Mouse (Mus musculus) kidney, postnatal 10 days (tissue): Measurements from ENCODE around the gene Vav2.

Source experiments
- DNase-seq: peaks from one replicate; pipeline ENCODE4 v3.0.0; 2021; ENCODE audit warnings: mixed read lengths

Gene Vav2

DNA sequence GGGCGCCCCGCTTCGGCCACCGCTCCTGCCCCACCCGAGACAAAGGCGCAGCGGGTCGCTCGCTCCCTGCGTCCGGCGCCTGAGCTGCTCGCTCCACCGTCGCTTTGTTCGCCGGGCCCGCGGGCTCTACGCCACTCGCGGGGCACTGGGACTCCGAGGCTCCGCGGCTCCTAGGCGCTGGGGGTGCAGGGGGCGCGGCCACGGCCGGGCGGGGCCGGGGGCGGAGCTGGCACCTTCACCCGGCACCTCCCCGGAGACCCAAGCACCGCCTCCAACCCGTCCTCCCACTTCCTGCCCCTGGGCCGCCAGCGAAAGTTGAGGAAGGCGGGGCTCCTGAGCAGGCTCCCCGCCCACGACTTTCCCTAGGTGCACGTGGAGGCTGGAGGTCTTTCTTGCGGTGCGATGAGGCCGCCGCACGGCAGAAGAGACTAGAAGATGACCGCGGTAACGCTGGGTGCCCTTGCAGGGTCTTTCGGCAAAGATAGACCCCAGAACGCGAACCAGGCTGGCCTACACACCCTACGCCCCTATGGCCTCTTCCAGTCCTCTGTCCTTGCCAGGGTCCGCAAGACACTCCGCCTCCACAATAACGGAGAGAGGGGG, at the start of gene Vav2:
Gene Vav2, minus strand, starts transcription at position 179 of the 603 bp plus-strand sequence.
- peak; percentile 96 for DNase-seq

DNA sequence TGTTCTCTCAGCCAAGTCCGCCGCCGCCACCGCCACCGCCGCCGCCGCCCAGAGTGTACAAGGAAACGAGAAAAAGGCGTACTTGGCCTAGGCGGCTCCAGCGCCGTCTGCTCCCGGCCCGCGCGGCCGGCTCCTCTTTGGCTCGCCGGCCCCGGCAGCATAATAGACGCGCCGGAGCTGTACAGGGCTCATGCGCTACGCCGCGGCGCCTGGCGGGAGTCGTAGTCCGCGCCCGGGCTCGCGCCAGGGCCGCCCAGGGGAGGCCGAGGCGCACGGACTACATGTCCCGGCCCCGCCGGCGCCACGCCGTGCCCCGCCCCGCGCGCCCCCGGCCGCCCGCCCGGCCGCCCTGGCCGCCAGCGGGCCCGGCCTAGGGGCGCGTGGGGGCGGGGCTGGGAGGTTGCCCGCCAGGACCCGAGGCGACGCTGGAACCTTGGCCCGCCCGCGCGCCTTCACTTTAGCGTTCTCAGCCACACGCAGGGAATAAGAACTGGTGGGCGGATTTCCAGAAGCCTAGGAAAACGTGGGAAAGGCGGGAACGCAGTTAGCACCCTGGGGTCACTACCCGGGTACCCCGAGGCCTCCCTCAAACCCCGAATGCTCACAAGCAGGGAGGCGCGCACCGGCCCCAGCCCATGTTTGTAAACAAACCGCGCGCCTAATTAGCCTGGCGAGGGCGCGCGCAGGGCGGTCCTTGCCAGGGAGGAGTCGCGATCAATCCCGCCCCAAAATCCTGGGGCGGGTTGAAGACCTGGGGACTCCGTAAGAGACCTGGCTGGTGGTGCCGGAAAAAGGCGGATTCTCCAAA, 48.9 kb upstream of the Vav2 start:
- DNase-seq, result peak; percentile 96

DNA sequence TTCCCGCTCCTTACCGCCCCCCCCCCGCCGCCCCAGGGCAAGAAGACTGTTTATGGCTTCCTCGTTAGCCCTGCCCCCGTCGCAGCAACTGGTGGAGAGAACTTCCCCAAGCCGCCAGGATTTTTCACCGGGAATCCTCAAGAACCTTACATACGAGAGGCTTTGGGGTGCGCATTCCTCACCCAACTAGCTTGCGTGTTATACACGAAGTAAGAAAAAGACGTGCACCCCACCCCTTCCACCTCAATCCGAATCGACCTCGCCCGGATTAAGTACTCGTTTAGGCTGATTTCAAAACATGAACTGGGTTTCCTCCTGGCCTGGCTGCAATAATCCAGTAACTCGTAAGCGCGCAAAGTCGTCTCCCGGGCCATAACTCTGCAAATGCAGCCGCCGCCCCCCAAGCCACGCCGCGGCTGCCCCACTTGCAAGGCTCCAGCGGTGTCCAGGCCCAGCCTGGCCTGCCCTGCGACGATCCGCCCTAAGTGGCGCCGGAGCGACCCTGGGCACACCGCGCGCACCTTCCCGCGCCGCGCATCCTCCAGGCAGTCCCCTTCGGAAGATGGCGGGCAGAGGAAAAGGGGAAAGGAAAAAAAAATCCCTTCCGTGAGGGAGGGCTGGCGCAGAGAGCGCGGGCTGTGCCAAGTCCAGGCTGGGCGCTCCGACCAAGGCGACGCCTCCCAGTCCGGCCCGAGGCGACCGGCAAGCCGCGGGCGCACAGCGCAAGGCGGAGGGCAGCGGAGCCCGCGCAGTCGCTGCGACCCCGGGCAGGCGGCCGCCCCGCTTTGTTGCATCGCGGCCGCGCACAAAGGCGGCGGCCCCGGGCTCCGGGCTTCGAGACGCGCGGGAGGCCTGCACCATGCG, 48.0 kb upstream of the Vav2 start:
- peak; percentile 65 for DNase-seq

DNA sequence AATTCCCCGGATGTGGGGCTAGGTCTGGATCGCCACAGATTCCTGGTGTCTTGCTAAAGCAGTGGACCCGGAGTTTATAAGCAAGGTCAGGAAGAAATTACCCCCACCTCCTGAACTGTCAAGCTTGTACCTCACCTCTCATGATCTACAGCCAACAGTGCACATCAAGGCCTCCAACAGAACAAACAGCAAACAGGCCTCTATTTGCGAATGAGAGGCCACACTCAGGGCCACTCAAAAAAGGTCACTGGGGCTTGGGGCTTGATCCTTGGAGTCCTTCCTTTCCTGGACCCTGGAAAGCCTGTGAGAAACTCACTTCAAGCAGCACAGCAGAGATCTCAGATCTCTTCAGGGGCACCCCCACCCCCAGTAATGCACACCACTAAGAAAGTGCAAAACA, 47.1 kb upstream of the Vav2 start:
- no peak for DNase-seq

DNA sequence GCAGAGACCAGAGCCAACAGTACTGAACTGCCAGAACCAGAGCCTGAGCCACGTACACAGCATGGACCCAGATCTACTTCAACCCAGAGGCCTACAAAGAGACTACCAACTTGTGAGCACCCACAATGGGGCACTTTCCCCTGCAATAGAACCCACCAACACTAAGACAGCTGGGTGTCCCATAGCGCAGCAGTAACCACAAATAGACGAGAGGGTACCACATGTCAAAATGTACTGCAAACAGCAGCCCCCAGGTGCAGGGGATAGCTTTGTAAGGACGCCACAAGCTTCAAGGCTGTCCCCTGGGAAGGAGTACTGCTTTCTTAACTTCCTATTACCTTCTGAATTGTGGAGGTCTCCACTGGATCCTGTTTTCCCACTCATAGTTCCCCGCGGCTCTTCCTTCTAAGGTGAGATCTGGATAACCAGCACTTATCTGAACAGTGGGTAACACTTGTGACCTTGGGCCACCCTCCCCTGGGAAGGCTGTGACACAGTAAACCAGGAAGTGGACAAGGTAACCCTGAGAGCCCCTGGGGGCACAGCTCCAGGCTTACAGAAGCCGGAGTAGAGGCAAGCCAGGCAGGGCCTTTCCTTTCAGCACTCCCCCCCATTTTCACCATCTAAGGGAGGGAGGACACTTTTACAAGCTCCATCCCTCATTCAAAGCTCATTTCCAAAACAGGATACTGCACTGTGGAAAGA, 46.4 kb upstream of the Vav2 start:
- DNase-seq, result peak; percentile 34

DNA sequence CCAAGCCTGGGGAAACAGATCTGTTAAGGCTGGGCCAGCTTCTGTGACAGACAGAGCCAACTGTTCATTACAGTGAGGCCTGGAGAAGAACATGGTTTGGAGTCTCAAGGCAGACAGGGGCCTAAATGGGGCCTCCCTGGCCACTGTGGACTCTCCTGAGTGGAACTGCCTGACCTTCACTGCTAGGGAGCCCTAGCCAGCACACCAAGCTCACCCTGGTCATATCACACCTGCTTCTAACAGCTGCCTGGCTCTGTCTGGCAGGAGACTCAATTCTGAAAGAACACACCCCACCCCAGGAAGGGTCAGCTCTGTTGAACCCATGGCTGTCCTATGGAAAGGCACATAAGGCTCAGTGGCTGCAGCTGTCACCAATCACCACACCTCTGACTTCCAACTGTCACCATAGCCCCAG, 44.3 kb upstream of the Vav2 start:
- DNase-seq, result no peak

DNA sequence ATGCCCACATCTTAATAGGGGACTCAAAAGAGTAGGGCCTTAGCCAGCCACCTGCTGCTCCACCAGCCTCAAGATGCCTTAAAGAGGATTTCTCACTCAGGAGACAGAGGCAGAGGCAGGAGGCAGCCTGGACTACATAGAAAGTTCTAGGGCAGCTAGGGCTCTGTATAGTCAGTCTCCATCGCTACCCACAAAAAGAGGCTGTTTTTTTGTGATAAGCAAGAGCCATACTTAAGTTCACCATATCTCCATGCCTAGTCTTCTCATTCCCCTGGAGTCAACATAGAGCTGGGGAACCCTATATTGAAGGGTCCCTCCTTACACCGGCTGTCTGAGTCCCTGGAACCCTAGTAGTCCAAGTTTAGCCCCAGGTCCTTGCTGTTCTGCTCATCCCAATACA, 43.7 kb upstream of the Vav2 start:
- no peak for DNase-seq

DNA sequence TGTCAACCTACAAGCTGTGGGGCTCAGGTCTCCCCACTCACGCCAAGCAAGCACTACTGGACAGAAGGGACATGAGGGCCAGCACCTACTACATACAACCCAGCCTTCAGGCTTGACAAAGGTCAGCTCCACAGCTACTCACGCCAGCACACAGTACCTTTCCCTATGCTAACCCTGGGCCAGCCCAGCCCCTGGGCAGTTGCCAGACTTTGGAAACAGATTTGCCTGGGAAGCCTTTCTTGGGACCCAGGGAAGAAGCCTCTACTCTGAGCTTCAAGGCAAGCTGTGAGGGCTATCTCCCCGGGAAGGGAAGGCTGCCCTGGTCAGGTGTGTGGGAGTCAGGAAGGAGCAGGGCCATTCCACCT, 43.1 kb upstream of the Vav2 start:
- DNase-seq, result peak; percentile 40

DNA sequence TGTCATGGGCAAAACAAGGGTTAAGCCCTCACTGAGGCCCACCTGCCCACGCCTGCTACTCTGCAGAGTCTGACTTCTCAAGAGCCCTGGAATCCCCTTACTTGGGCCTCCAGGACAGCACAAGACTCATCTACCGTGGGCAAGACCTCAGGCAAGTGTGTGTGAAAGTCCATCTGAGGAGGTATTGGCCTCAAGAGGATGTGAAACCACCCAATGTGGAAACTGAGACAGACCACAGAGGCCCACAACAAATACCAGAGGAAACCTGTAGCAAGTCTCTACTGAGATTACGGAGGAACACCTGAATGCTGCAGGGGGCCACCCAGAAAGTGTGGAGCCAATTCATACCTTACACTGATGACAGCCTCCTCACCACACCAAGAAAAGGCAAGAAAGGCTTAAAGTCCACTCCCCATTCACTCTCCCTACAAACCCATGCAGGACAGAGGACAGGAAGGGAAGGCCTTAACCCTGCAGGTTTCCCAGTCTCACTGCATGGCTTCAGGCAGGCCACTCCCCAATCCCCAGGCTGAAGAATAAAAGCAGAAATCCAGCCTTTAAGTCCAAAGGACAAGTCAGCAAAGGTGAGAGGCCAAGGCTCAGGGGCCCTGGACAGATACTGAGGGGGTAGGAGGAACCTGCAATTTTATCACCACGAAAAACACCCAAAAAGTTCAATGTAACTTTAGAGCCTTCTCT, 42.6 kb upstream of the Vav2 start:
- no peak for DNase-seq

DNA sequence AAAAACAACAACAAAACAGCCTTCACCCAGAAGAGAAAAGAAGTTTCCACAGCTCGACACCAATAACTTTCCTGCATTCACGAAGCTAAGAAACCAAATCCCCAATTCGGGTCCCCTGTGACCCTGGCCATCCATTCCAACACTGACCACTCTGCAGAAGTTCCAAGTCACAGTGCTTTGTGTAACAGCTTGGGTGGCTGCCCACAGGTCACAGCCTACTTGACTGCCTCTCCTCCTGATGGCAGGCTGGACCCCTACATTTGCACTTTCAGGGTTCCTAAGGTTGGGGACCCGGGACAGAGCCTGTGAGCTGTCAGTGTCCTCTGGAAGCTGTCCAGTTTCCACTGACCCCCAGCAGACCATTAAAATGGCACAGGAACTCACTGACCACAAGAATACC, 36.1 kb upstream of the Vav2 start:
- DNase-seq, result no peak

DNA sequence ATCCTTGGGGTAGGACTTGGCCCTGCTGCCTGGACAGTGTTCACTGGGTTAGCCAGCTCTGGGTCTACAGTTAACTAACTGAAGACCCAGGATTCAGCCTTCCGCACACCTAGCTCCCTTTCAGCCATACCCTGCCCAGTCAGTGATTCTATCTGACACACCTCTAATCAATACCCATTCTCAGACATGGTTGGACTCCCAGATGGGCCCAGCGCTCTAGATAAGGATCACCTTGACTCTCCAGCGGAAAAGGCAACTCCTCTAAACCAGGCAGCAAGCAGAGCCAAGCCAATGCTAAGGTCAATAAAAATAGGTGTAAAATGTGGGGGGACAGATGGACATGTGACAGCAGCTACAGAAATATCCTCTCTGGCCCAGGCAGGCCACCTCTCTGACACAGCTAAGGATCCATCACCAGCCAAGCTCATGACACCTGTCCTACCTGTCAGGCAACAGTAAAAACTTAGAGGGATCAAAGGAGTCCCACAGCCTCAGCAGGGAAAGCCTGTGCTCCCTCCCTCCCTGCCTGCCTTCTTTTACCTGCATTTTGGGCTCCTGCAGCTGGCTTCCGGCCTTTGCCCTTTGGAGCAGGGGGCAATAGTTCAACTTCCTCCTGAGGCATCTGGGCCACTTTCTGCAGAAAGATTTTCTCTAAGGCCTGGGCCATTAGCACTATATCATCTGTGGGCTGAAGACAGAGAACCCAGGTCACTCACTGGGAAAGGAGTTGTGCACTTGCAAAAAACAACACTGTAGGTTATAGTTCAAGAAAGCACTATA, 35.2 kb upstream of the Vav2 start:
- peak; percentile 69 for DNase-seq

DNA sequence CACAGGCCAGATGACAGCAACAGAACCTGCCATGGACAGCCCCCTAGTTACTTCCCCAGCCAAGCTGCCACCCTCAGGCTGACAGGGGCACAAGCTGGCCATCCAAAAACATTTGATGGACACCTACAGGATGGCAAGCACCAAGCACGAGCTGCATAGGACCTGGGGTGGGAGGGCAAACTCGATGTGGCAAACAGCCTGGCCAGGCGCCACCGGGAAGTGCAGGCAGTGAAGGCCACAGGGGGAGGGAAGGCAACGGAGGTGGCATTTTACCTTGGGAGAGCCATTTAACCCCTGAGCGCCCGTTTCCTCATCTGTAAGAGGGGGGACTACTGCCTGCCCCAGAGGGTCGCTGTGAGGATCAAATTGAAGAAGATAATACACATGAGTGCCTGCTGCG, 33.8 kb upstream of the Vav2 start:
- no peak for DNase-seq

DNA sequence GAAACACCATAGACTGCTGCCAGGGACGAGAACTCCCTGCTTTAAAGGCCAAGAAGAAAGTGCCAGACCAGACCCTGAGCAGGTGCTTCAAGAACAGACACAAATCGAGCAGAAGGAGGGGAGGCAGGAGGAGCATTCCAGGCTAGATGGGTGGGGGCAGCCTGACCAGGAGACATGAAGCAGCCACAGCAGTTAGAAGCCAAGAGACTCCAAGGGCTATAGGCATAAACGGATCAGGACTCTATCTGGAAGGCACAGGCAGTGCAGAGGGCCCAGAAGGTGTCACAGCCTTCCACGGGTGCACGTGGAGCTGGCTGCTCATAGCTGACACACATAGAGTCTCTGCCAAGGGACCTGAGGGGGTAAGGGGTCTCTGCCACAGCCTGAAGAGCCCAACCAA, 33.3 kb upstream of the Vav2 start:
- no peak for DNase-seq

DNA sequence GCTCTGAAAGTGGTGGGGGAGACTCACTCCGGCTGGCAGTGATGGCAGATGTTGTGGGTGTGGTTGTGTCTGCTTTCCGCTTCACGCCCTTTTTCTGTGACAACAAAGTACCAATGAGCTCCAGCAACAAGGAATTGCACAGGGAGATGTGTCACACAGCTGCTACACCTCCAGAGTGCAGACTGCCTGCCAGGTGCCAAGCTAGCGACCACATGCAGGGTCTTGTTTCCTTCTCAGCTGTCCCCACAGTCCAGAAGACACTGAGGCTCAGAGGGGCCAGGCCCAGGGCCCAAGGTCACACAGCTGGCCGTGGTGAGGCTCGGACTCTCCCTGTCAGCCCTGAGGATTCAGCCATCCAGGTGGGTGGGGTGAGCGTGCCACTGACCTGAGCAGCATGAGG, 32.9 kb upstream of the Vav2 start:
- no peak for DNase-seq

DNA sequence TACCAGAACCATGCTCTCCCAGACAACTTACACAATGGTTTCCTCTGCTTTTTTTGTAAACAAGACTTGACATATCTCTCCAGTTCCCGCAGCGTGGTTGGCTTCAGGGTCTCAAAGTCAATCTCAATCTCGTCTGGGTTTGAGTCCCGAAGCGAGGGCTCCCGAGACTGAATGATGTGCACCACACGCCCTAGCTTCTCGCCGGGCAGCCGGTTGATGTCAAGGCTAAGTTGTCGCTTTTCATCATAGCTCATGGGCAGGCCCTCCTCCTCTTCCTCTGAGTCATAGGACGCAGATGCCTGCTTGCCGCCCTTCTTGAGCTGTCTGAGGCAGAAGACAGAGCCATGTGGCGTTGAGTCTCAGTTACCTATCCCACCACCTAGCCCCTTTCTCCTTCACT, 23.4 kb upstream of the Vav2 start:
- no peak for DNase-seq

DNA sequence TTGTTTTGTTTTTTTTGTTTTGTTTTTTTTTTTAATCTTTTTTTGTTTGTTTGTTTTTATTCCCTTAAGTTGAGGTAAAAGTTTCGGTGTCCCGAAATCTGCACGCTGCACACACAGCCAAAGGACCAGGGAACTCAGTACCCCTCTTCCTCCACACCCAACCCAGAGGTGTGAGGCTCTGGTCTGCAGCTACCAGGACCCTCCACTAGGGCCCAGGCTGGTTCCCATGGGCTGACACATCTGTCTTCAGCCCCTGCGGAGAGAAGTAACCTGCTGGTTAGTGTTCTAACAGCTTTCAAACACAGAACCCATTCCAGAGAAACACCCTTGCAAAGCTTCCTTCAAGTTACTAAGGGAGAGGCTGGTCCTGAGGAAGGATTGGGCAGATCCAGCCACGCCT, 20.9 kb upstream of the Vav2 start:
- DNase-seq, result no peak

DNA sequence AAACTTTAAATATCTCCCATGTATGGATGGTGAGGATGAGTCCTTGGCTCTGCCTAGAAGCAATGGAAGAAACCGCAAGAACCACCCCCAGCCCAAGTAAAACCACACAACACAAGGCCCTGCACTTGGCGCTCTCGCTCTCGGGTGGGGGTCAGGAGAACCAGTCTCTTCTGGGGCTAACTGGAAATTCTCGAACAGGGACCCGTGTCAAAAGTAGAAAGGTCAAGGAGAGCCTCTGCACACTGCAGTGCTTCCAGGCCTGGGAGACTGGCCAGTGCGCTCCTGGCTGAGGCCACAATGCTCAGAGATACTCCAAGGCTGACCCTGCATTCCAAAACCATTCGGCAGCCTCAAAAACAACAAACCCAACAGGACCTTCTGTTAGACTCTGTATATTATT, 20.0 kb upstream of the Vav2 start:
- DNase-seq, result no peak

DNA sequence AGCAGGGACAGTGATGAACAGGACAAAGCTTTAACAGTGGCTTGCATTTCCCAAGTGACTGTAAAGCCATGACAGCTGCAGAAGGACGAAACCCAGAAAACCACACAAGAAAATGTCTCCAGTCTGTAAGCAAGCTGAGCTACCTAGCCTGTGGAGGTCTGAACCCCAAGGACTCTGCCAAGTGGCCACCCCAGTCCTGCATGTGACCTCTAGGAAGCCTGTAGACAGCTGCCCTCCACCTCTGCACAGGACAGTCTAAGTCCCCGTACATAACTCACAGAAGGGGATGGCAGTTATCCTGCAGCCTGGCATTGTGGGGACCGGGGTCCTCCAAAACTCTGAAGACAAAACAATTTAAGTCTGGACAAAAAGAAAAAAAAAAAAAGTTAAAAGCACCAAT, 19.1 kb upstream of the Vav2 start:
- no peak for DNase-seq

DNA sequence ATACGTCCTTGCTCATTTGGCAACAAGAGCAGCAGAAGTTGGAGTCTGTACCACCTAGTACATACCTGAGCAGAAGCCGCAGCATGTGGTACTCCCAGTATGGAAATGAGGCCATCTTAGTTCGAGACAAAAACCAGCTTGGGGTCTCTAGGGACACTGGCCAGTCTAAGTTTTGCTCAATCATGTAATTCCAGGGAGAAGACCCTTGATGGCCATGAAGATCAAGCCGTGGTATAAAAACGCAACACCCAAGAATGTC, 16.5 kb upstream of the Vav2 start:
- DNase-seq, result no peak

DNA sequence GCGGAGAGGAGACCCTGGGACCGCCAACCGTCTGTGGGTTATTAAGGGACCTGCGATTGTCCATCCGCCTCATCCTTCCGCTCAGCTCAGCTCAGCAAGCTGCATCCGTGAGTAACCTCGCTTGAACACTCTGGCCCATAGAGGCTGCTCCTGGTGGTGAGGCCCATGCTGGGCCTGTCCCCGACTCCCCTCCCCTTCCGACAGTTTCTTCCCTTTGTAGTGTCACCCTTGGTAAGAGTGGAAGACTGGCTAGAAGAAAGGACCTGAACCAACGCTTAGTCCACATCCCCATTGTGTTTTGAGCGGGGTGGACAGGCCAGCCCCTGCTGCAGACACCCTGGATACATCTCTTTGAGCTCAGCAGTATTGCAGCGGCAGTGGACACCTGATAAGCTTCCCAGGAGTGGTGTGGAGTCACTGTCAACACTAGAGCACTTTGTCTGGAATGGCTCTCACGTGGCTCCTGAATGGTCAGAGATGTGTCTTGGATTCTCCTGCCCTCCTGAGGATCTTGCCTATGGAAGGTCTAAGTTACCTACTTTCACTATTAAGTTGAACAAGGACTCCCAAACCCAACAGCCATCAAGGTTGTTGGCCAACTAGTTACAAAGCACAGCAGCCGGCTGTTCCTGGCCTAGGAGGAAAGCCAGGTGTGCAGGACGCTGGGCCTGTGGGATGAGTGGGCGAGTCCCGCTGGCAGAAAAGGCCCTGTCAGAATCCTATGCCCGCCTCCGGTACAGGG, 16.0 kb upstream of the Vav2 start:
- DNase-seq, result no peak
